Mouse (Mus musculus) midbrain, embryonic 14.5 days (tissue): ENCODE measurements around the gene Pard3b. TPM values are rescaled to one million over a fixed set of nuclear protein-coding genes. Genes with fewer than 3 reads are reported as not detected.

Experiments
- ATAC-seq: fragments of 200-750 bp; cut with Nextera tagmentation; 2 replicates; pipeline ENCODE4 v1.8.0; 2017; ENCODE audit warnings: moderate number of reproducible peaks, moderate library complexity; ENCODE audit not compliant: low FRiP score, low TSS enrichment
- DNase-seq: peaks from one replicate; pipeline ENCODE4 v3.0.0-alpha.2; 2015
- H3K27ac ChIP-seq: fragments of 300-500 bp; sonication (generic); replicated peaks from 2 replicates; pipeline ENCODE4 v1.5.1; 2014; ENCODE audit warnings: mild to moderate bottlenecking, low read depth, low read length, moderate library complexity
- H3K27me3 ChIP-seq: fragments of 300-500 bp; sonication (generic); 2 replicates; pipeline ENCODE4 v1.6.1; 2014; ENCODE audit warnings: low read length, control low read depth, mixed read lengths; ENCODE audit not compliant: control insufficient read depth, insufficient read depth
- H3K36me3 ChIP-seq: fragments of 300-500 bp; sonication (generic); 2 replicates; pipeline ENCODE4 v1.6.1; 2014; ENCODE audit warnings: low read length, control low read depth; ENCODE audit not compliant: control insufficient read depth, insufficient read depth
- H3K4me1 ChIP-seq: fragments of 300-500 bp; sonication (generic); 2 replicates; pipeline ENCODE4 v1.6.1; 2014; ENCODE audit warnings: mild to moderate bottlenecking, antibody characterized with exemption, low read length, control low read depth; ENCODE audit not compliant: control insufficient read depth, insufficient read depth
- H3K4me2 ChIP-seq: fragments of 300-500 bp; sonication (generic); 2 replicates; pipeline ENCODE4 v1.6.1; 2014; ENCODE audit warnings: mild to moderate bottlenecking, low read length, moderate library complexity
- H3K4me3 ChIP-seq: fragments of 300-500 bp; sonication (generic); replicated peaks from 2 replicates; pipeline ENCODE4 v1.5.1; 2014; ENCODE audit warnings: low read depth, low read length
- H3K9ac ChIP-seq: fragments of 300-500 bp; sonication (generic); replicated peaks from 2 replicates; pipeline ENCODE4 v1.6.1; 2014; ENCODE audit warnings: mild to moderate bottlenecking, low read length, moderate library complexity
- H3K9me3 ChIP-seq: fragments of 300-500 bp; sonication (generic); 2 replicates; pipeline ENCODE4 v1.6.1; 2016; ENCODE audit warnings: low read length, control low read depth, mixed read lengths; ENCODE audit not compliant: control insufficient read depth
- WGBS: fragments of 180-500 bp; shearing (Covaris S2); extraction: QIAGEN DNeasy Blood & Tissue Kit; methylation state at CpG from one replicate; pipeline ENCODE4 v1.1.7; 2014; 5-methylcytosine and 5-hydroxymethylcytosine counted together
- polyA plus RNA-seq: library from polyadenylated mRNA; unstranded; fragments of >200 nt; fragmentation: Nextera tagmentation; extraction: Ambion mirVana; gene quantifications from 2 replicates; pipeline ENCODE4 v1.2.1, GENCODE M21; 2014

Gene Pard3b
- polyA plus RNA-seq, 1 experiment from 2014 or later, result 7.8 TPM

DNA sequence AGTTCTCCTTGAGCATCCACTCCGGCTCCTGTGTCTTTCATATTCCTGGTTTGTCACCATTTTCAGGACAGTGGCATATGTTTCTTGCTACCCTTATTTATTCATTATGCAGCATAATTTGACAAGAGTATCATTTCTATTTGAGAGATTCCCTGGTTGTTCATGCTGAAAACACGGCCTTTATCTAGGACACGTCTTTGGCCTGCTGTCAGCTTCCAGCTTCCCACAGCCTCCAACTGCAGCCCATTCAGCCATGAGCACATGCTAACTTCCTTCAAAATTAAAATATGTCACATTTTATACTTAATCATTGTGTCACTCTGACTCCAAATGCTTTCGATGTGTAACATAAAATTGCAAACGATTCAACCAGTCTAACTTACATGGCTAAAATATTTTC, 596.5 kb downstream of the Pard3b start:
- no peak overlapping the region for H3K9ac ChIP-seq
- H3K27ac ChIP-seq, result no peak overlapping the region
- 88% methylated on average over 5 of the region's 5 CpGs for WGBS
- no peak overlapping the region for H3K4me2 ChIP-seq
- no peaks in the 10 kb centered on the region for H3K36me3 ChIP-seq
- H3K4me1 ChIP-seq, result no peaks in the 10 kb centered on the region
- no peaks in the 10 kb centered on the region for H3K9me3 ChIP-seq
- no peak for DNase-seq
- H3K27me3 ChIP-seq, result no peaks in the 10 kb centered on the region
- ATAC-seq, result no peak
- no peak overlapping the region for H3K4me3 ChIP-seq

DNA sequence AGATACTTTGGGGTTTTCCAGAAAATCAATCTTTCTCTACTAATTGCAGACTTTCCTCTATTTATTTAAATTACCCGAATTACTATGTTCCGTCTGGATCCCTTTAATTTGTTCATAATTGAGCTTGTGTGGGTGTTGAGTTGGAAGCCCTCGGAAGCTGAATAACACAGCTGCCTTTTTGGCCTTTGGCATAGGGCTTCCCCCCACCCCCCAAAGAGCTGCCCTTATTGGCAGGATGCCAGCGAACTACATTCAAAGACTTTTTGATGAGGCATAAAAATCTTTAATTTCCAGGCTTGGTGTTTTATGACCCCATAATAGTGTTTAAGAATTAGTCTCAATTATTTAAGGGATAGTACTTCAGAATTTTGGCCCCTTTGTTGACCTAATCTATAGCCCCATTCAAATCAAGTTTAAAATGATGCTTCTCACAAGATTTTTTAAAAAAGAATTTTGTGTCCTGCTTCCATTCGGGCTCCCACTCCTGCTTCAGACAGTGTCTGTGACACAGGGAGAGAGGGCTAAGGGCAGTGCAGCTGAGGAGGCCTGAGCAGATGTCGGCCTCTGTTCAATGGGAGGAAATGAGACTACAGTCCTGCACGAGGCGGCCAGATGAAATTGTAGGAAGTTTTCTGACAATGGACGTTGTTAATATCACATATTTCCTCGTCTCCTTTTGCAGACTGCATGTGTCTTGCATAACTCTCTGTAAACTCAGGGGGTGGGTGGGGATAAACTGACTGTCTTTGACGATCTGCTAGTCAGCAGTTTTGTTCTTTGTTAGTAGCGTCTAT, 605.8 kb downstream of the Pard3b start:
- Histone ChIP-seq H3K9me3 (no peaks in the 10 kb centered on the region), H3K27me3 (no peaks in the 10 kb centered on the region), H3K4me2 (no peak overlapping the region), H3K36me3 (no peaks in the 10 kb centered on the region), H3K27ac (no peak overlapping the region), H3K4me3 (no peak overlapping the region), H3K4me1 (peaks cover 4% of the 10 kb centered on the region; the same call in 1 of the 2 replicates), H3K9ac (no peak overlapping the region)
- WGBS, result 49% methylated on average over 12 of the region's 12 CpGs
- DNase-seq (peak; percentile 38), ATAC-seq (no peak)

DNA sequence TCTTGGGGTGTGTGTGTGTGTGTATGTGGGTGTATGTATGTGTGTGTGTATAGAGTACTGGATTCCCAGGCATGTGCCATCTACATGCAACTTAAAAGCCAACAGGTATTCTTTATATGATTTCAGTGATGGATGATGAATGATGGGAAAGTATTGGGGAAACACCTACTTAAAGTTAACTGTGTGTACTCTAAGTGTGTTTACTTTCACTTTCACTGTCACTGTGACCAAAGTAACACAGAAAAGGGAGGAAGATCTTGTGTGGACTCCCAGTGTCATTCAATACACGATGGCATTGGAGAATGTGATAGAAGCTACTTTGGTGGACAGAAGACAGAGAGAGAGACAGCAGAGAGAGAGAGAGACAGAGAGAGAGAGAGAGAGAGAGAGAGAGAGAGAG, 613.8 kb downstream of the Pard3b start:
- no peak overlapping the region for H3K4me3 ChIP-seq
- no peak overlapping the region for H3K4me2 ChIP-seq
- H3K9ac ChIP-seq, result no peak overlapping the region
- no peaks in the 10 kb centered on the region for H3K4me1 ChIP-seq
- no peaks in the 10 kb centered on the region for H3K27me3 ChIP-seq
- no peaks in the 10 kb centered on the region for H3K9me3 ChIP-seq
- 97% methylated on average over 1 of the region's 1 CpGs for WGBS
- no peak overlapping the region for H3K27ac ChIP-seq
- H3K36me3 ChIP-seq, result no peaks in the 10 kb centered on the region
- DNase-seq (no peak), ATAC-seq (no peak)

DNA sequence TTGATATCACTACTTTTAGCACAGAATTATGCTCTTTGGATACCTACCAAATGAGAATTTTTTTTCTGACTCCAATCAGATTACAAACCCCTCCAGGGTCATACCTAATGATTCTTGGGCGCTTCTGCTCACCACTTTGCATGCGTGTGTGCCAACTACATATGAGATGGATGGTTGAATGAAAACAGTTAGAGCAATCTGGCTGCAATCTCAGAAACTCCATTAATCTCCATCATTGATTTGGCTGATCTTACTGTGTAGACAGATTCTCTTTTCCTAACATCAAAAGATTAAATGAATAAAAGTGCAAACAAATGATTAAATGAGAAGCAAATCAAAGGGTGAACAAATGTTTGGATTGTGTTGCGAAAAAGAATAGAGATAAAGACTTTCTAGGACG, 615.7 kb downstream of the Pard3b start:
- DNase-seq (no peak), ATAC-seq (no peak)
- WGBS, result 80% methylated on average over 4 of the region's 4 CpGs
- Histone ChIP-seq H3K4me1 (no peaks in the 10 kb centered on the region), H3K9me3 (no peaks in the 10 kb centered on the region), H3K27me3 (no peaks in the 10 kb centered on the region), H3K36me3 (no peaks in the 10 kb centered on the region), H3K4me3 (no peak overlapping the region), H3K4me2 (no peak overlapping the region), H3K27ac (no peak overlapping the region), H3K9ac (no peak overlapping the region)

DNA sequence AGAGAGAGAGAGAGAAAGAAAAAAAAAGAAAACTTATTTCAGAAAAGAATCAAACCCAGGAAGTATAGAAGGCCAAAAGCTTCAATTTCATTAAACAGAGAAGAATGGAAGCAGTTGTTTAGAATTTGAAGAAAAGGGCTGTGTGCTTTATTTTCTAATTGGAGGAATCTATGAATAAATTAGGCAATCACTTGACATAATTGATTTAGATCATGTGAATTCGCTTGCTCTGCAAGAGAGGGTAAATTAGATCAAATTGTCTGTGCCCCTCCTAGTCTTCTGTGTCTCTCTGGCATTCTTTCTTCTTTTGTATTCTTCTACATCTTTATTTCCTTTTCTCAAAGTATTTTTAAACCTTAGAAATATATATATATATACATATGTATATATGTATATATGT, 616.3 kb downstream of the Pard3b start:
- DNase-seq, result no peak
- ATAC-seq, result no peak
- Histone ChIP-seq H3K27ac (no peak overlapping the region), H3K4me1 (no peaks in the 10 kb centered on the region), H3K4me2 (no peak overlapping the region), H3K4me3 (no peak overlapping the region), H3K9ac (no peak overlapping the region), H3K36me3 (no peaks in the 10 kb centered on the region), H3K9me3 (no peaks in the 10 kb centered on the region), H3K27me3 (no peaks in the 10 kb centered on the region)
- WGBS, result 73% methylated on average over 1 of the region's 1 CpGs

DNA sequence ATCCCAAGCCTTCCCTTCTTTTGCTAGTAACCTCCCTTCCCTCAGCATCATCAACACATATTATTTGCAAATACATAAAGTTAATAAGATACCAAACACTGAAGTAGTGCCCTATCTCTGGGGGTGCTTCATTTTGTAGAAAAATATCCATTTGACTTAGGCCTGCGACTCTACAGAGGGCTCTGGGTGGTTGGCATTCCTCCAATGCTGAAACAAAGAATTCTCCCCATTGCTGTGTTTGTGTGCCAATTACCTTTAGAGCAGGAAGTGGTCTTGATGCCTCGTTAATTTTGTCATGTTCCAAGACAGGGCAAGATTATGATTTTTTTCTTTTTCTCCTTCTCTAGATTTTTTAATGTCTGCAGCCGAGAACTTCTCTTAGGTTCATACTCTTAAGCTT, 637.8 kb downstream of the Pard3b start:
- Histone ChIP-seq H3K27ac (no peak overlapping the region), H3K4me1 (no peaks in the 10 kb centered on the region), H3K4me2 (no peak overlapping the region), H3K9ac (no peak overlapping the region), H3K27me3 (no peaks in the 10 kb centered on the region), H3K4me3 (no peak overlapping the region), H3K36me3 (no peaks in the 10 kb centered on the region), H3K9me3 (no peaks in the 10 kb centered on the region)
- ATAC-seq, result no peak
- no peak for DNase-seq
- WGBS, result 83% methylated on average over 3 of the region's 3 CpGs

DNA sequence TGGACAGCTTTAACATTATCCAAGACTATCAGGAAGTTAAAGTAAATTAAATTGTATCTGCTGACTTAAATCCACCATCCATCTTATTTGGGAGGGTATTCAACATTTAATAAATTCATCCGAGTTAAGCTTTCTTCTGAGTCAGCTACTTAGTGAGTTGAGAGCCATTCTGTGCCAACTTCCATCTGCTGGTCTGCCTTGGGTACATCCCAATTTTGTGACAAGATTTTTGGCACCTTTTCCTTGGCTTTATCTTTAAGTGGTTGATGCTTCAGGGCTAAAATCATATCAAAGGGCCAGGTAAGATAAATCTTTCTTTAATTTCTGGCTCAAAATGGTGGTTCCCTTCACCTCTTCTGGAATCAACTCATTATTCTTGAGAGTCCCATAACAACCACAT, 640.0 kb downstream of the Pard3b start:
- DNase-seq (no peak), ATAC-seq (no peak)
- 95% methylated on average over 1 of the region's 1 CpGs for WGBS
- Histone ChIP-seq H3K9me3 (no peaks in the 10 kb centered on the region), H3K4me2 (no peak overlapping the region), H3K9ac (no peak overlapping the region), H3K27me3 (no peaks in the 10 kb centered on the region), H3K4me1 (no peaks in the 10 kb centered on the region), H3K36me3 (no peaks in the 10 kb centered on the region), H3K27ac (no peak overlapping the region), H3K4me3 (no peak overlapping the region)

DNA sequence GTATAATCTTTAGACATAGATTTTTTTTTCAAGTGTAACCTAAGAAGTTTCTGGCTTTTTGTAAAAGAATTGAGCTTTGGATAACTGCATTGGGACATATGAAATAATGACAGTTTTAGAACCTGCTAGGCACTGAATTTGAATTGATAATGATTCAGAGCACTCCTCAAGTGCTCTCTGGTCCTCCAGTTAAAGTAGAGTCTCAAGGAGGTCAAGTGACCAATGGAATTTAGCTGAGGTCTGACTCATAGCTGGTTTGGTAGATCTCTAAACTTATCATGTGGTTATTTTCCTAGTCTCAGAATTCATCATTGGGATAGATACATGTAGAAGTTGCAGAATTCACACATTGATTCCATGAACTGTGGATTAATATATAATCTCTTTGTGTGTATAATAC, 642.0 kb downstream of the Pard3b start:
- Histone ChIP-seq H3K27ac (no peak overlapping the region), H3K27me3 (no peaks in the 10 kb centered on the region), H3K4me3 (no peak overlapping the region), H3K4me2 (no peak overlapping the region), H3K4me1 (no peaks in the 10 kb centered on the region), H3K9me3 (no peaks in the 10 kb centered on the region), H3K36me3 (no peaks in the 10 kb centered on the region), H3K9ac (no peak overlapping the region)
- ATAC-seq (no peak), DNase-seq (no peak)

DNA sequence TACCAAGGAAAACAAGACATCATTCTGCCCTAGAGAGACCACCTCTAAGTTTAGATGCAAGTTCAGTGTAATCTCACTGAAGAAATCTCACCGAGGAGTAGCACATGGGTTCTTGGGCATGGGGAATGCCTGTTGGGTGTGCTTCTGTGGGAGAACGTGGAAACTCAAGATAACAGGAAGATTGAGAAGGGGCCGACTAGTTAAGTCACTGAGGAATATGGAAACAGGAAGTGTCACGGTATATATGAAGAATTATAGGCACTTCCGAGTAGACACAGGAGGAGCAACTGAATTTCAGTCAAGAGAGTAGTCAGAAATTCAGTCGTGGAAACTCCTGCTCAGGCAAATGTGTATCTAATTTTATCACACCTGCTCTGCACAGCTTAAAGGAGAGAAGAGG, 644.2 kb downstream of the Pard3b start:
- no peaks in the 10 kb centered on the region for H3K4me1 ChIP-seq
- H3K27me3 ChIP-seq, result no peaks in the 10 kb centered on the region
- no peak overlapping the region for H3K4me2 ChIP-seq
- H3K9me3 ChIP-seq, result no peaks in the 10 kb centered on the region
- 94% methylated on average over 6 of the region's 6 CpGs for WGBS
- ATAC-seq (no peak), DNase-seq (no peak)
- H3K36me3 ChIP-seq, result no peaks in the 10 kb centered on the region
- H3K27ac ChIP-seq, result no peak overlapping the region
- no peak overlapping the region for H3K4me3 ChIP-seq
- H3K9ac ChIP-seq, result no peak overlapping the region
